Mouse (Mus musculus): ENCODE measurements around the gene 4930455H04Rik. TPM values are rescaled to one million over a fixed set of nuclear protein-coding genes. Genes with fewer than 3 reads are reported as not detected.

Gene 4930455H04Rik
- total RNA-seq, 2 experiments from 2014 or later, result 0.32 TPM; not detected in 1

- no peak for DNase-seq
Measured at GRCm38 (mm10) chr3:116967436-116967835, 631 bp upstream of the 4930455H04Rik start.

- peak; percentile 75 for DNase-seq
Measured at GRCm38 (mm10) chr3:116968540-116968997, 502 bp downstream of the 4930455H04Rik start, which contains the start of gene Palmd. Gene Palmd (minus strand): TSS chr3:116968987.

GRCm38 (mm10) chr3:116969003-116969402, 936 bp downstream of the 4930455H04Rik start:
- no peak for DNase-seq

- no peak for DNase-seq
Measured at GRCm38 (mm10) chr3:116969786-116970185, 1.7 kb downstream of the 4930455H04Rik start.

GRCm38 (mm10) chr3:116981811-116982575, 13.9 kb downstream of the 4930455H04Rik start:
- DNase-seq, result no peak

GRCm38 (mm10) chr3:116985042-116985455, 17.0 kb downstream of the 4930455H04Rik start:
- DNase-seq, result no peak

- no peak for DNase-seq
Measured at GRCm38 (mm10) chr3:116985741-116986140, 17.7 kb downstream of the 4930455H04Rik start.

- DNase-seq, result no peak
Measured at GRCm38 (mm10) chr3:116986451-116986850, 18.4 kb downstream of the 4930455H04Rik start.

- no peak for DNase-seq
Measured at GRCm38 (mm10) chr3:116988221-116988620, 20.2 kb downstream of the 4930455H04Rik start.

- no peak for DNase-seq
Measured at GRCm38 (mm10) chr3:116991180-116991579, 23.1 kb downstream of the 4930455H04Rik start.

- no peak for DNase-seq
Measured at GRCm38 (mm10) chr3:116993011-116993410, 24.9 kb downstream of the 4930455H04Rik start.

GRCm38 (mm10) chr3:117001686-117002485, 33.8 kb downstream of the 4930455H04Rik start:
- DNase-seq, result no peak

- no peak for DNase-seq
Measured at GRCm38 (mm10) chr3:117003379-117003778, 35.3 kb downstream of the 4930455H04Rik start.

GRCm38 (mm10) chr3:117006636-117007035, 38.6 kb downstream of the 4930455H04Rik start:
- DNase-seq, result no peak

GRCm38 (mm10) chr3:117007340-117007739, 39.3 kb downstream of the 4930455H04Rik start:
- no peak for DNase-seq

- DNase-seq, result no peak
Measured at GRCm38 (mm10) chr3:117010182-117010581, 42.1 kb downstream of the 4930455H04Rik start.

- no peak for DNase-seq
Measured at GRCm38 (mm10) chr3:117020319-117020718, 52.3 kb downstream of the 4930455H04Rik start.

GRCm38 (mm10) chr3:117021907-117022306, 53.8 kb downstream of the 4930455H04Rik start:
- no peak for DNase-seq

GRCm38 (mm10) chr3:117024111-117024510, 56.0 kb downstream of the 4930455H04Rik start:
- DNase-seq, result no peak

GRCm38 (mm10) chr3:117024557-117024956, 56.5 kb downstream of the 4930455H04Rik start:
- no peak for DNase-seq

- DNase-seq, result no peak
Measured at GRCm38 (mm10) chr3:117025421-117025820, 57.4 kb downstream of the 4930455H04Rik start.
